Mouse (Mus musculus) right cerebral cortex, postnatal 36 days (tissue): ENCODE measurements around the gene Trim24.
"Not testable (repeated sequence)": the region's sequence is repeated elsewhere in the genome, so short reads cannot be mapped to it uniquely, and the experiment has no call there.

Experiments used
- DNase-seq, 2 experiments: peaks; one replicate each; pipeline ENCODE4 v3.0.0; 2022; ENCODE audit warnings: low spot score in 2 of 2, mixed read lengths in 1 of 2

Gene Trim24

GRCm38 (mm10) chr6:37870245-37871136 is at the start of gene Trim24:
Trim24 (plus strand) TSS chr6:37870811.
- peak; percentile 94 to 95 for DNase-seq

GRCm38 (mm10) chr6:37821531-37822051 is 49.0 kb upstream of the Trim24 start:
- no peak for DNase-seq

- DNase-seq = no peak
Observed at GRCm38 (mm10) chr6:37822390-37822789, 48.2 kb upstream of the Trim24 start.

GRCm38 (mm10) chr6:37823731-37824130 is 46.9 kb upstream of the Trim24 start:
- DNase-seq = no peak

GRCm38 (mm10) chr6:37825331-37826115 is 45.1 kb upstream of the Trim24 start:
- DNase-seq = not testable (repeated sequence)

- DNase-seq = no peak
Observed at GRCm38 (mm10) chr6:37828955-37829354, 41.7 kb upstream of the Trim24 start.

GRCm38 (mm10) chr6:37829631-37830030 is 41.0 kb upstream of the Trim24 start:
- no peak for DNase-seq

- no peak for DNase-seq
Observed at GRCm38 (mm10) chr6:37833691-37834090, 36.9 kb upstream of the Trim24 start.

GRCm38 (mm10) chr6:37836951-37837565 is 33.6 kb upstream of the Trim24 start:
- DNase-seq = not testable (repeated sequence)

- no peak for DNase-seq
Observed at GRCm38 (mm10) chr6:37842779-37843605, 27.6 kb upstream of the Trim24 start.

GRCm38 (mm10) chr6:37843647-37844273 is 26.9 kb upstream of the Trim24 start:
- DNase-seq = no peak

- DNase-seq = not testable (repeated sequence)
Observed at GRCm38 (mm10) chr6:37844947-37845346, 25.7 kb upstream of the Trim24 start.

GRCm38 (mm10) chr6:37847531-37847930 is 23.1 kb upstream of the Trim24 start:
- not testable (repeated sequence) for DNase-seq

GRCm38 (mm10) chr6:37851352-37851751 is 19.3 kb upstream of the Trim24 start:
- no peak for DNase-seq

GRCm38 (mm10) chr6:37853289-37853688 is 17.3 kb upstream of the Trim24 start:
- DNase-seq = no peak

GRCm38 (mm10) chr6:37855384-37855783 is 15.2 kb upstream of the Trim24 start:
- no peak for DNase-seq

GRCm38 (mm10) chr6:37856300-37856699 is 14.3 kb upstream of the Trim24 start:
- DNase-seq = not testable (repeated sequence)

GRCm38 (mm10) chr6:37857196-37857874 is 13.3 kb upstream of the Trim24 start:
- no peak for DNase-seq

GRCm38 (mm10) chr6:37858126-37858525 is 12.5 kb upstream of the Trim24 start:
- no peak for DNase-seq

GRCm38 (mm10) chr6:37862893-37863292 is 7.7 kb upstream of the Trim24 start:
- no peak for DNase-seq
